Mouse (Mus musculus): ENCODE measurements around the gene Msx1.

DNA sequence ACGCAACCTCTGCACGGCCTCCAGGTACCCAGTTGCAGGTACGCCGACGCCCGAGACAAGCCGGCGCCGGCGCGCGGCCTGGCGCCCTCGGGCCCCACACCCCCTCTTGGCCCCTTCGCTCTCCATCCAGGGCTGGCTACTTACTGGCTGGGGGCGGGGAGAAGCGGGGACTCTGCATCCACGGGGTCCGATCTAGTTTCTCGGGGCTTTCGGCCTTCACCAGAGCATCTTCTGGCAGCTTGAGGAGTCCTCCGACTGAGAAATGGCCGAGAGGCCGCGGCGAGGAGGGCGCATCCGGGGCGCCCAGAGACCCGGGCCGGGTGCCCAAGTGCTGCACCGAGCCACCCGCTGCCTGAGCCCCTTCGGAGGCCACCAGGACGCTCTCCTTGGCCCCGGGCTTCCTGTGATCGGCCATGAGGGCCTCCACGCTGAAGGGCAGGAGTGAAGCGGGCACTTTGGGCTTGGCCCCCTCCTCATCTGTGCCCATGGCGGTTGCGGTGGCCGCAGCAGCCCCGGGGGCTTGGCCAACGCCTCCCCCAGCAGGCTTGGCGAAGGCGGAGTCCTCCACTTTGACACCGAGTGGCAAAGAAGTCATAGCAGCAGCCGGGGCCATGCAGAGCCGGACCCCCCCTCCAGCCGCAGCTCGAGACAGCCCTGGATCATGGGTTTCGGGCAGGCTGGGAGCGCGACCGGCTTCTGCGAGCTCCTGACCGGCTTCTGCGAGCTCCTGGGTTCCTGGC, 492 bp downstream of the Msx1 start:
- TF ChIP-seq CTCF (IDR thresholded peaks at IDR 0.05; ENCODE audit: insufficient read depth, low read depth, low read length) (no peak), POLR2A (IDR thresholded peaks at IDR 0.05; ENCODE audit: insufficient read depth, low read depth, low read length) (no peak)
